Mouse (Mus musculus) cortical plate, adult 2 months (tissue): ENCODE measurements around the gene Fam204a.

Experiments
- CTCF ChIP-seq: fragments of 200-500 bp; IDR thresholded peaks from 2 replicates; pipeline ENCODE4 v1.5.1; 2011; ENCODE audit warnings: mild to moderate bottlenecking, control low read depth, low read length; ENCODE audit not compliant: insufficient read depth; ENCODE audit errors: extremely low read depth
- POLR2A ChIP-seq: fragments of 200-500 bp; IDR thresholded peaks from 2 replicates; pipeline ENCODE4 v1.6.1; 2011; ENCODE audit warnings: mild to moderate bottlenecking, low read length, control low read depth; ENCODE audit not compliant: insufficient read depth; ENCODE audit errors: extremely low read depth

DNA sequence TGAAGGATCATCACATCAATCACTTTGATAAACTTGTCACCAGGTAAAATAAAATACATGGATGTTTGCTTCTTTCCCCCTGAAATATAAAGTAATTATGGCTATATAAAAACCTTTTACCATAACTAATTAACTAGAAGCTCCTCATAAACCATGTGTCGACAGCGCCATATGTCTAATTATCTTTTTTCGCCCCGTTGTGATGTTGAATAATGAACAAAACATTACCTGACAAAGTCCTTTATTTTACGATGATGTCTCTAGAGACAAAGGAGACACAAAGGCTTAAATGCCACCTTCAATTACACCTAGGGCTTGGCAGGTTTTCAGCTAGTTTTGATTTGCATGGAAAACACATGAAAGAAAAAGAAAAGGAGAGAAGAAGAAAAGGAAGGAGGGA is 34.2 kb upstream of the Fam204a start:
- TF ChIP-seq CTCF (no peak), POLR2A (no peak)
